Mouse (Mus musculus): ENCODE measurements around the gene Nop10. TPM values are rescaled to one million over a fixed set of nuclear protein-coding genes. Genes with fewer than 3 reads are reported as not detected.

The Nop10 gene
- polyA plus RNA-seq, 1 experiment from 2014 or later = 224 TPM

GRCm38 (mm10) chr2:112298221-112298620, 36.5 kb downstream of the Nop10 start:
- Histone ChIP-seq H3K4me3 (no peak overlapping the region), H3K36me3 (replicated peaks) (no peaks in the 10 kb centered on the region), H3K27ac (no peak overlapping the region), H3K9me3 (no peaks in the 10 kb centered on the region), H3K27me3 (ENCODE audit: poor library complexity, severe bottlenecking) (no peaks in the 10 kb centered on the region), H3K4me1 (no peaks in the 10 kb centered on the region)
- DNase-seq (ENCODE audit: extremely low spot score, low spot score) = no peak
- 95% methylated on average over 4 of the region's 4 CpGs for WGBS

GRCm38 (mm10) chr2:112308671-112309070, 46.9 kb downstream of the Nop10 start:
- H3K27me3 ChIP-seq (ENCODE audit: poor library complexity, severe bottlenecking) = no peaks in the 10 kb centered on the region
- no peaks in the 10 kb centered on the region for H3K4me1 ChIP-seq
- no peak overlapping the region for H3K27ac ChIP-seq
- 94% methylated on average over 3 of the region's 3 CpGs for WGBS
- no peak overlapping the region for H3K4me3 ChIP-seq
- no peaks in the 10 kb centered on the region for H3K36me3 ChIP-seq (replicated peaks)
- H3K9me3 ChIP-seq = no peaks in the 10 kb centered on the region
- DNase-seq (ENCODE audit: extremely low spot score, low spot score) = no peak

- H3K36me3 ChIP-seq (replicated peaks) = no peaks in the 10 kb centered on the region
- H3K9me3 ChIP-seq = no peaks in the 10 kb centered on the region
- no peak overlapping the region for H3K4me3 ChIP-seq
- no peaks in the 10 kb centered on the region for H3K27me3 ChIP-seq (ENCODE audit: poor library complexity, severe bottlenecking)
- no peak overlapping the region for H3K27ac ChIP-seq
- 88% methylated on average over 10 of the region's 10 CpGs for WGBS
- no peak for DNase-seq (ENCODE audit: extremely low spot score, low spot score)
- no peaks in the 10 kb centered on the region for H3K4me1 ChIP-seq
Observed at GRCm38 (mm10) chr2:112309161-112309600, 47.5 kb downstream of the Nop10 start.

Other genes with a start within 250 kb of the Nop10 start
- not detected in 2 replicates for gene Olfr1310, start 249.2 kb upstream of the Nop10 start, polyA plus RNA-seq (2016; fragmentation: Nextera tagmentation; extraction: Ambion mirVana)
- gene Olfr1311, start 237.5 kb upstream of the Nop10 start, polyA plus RNA-seq (2016; fragmentation: Nextera tagmentation; extraction: Ambion mirVana) = not detected in 2 replicates
- gene Olfr1312, start 211.7 kb upstream of the Nop10 start, polyA plus RNA-seq (2016; fragmentation: Nextera tagmentation; extraction: Ambion mirVana) = not detected in 2 replicates
- not detected in 2 replicates for gene Olfr1313, start 184.1 kb upstream of the Nop10 start, polyA plus RNA-seq (2016; fragmentation: Nextera tagmentation; extraction: Ambion mirVana)
- not detected in 2 replicates for gene Olfr1314, start 165.1 kb upstream of the Nop10 start, polyA plus RNA-seq (2016; fragmentation: Nextera tagmentation; extraction: Ambion mirVana)
- not detected in 2 replicates for gene Olfr1315-ps1, start 146.5 kb upstream of the Nop10 start, polyA plus RNA-seq (2016; fragmentation: Nextera tagmentation; extraction: Ambion mirVana)
- not detected in 2 replicates for gene Olfr1316, start 126.9 kb upstream of the Nop10 start, polyA plus RNA-seq (2016; fragmentation: Nextera tagmentation; extraction: Ambion mirVana)
- gene Olfr1317, start 121.6 kb upstream of the Nop10 start, polyA plus RNA-seq (2016; fragmentation: Nextera tagmentation; extraction: Ambion mirVana) = not detected in 2 replicates
- not detected in 2 replicates for gene Olfr1318, start 107.7 kb upstream of the Nop10 start, polyA plus RNA-seq (2016; fragmentation: Nextera tagmentation; extraction: Ambion mirVana)
- 10.8 and 14.4 TPM in 2 replicates for gene Lpcat4, start 22.5 kb upstream of the Nop10 start, polyA plus RNA-seq (2016; fragmentation: Nextera tagmentation; extraction: Ambion mirVana)
- 0.06 and 0.10 TPM in 2 replicates for gene Nutm1, start 2.6 kb upstream of the Nop10 start, polyA plus RNA-seq (2016; fragmentation: Nextera tagmentation; extraction: Ambion mirVana)
- gene Slc12a6, start 3.9 kb downstream of the Nop10 start, polyA plus RNA-seq (2016; fragmentation: Nextera tagmentation; extraction: Ambion mirVana) = 8.0 and 10.1 TPM in 2 replicates
- gene Gm21985, start 4.4 kb downstream of the Nop10 start, polyA plus RNA-seq (2016; fragmentation: Nextera tagmentation; extraction: Ambion mirVana) = not detected in 2 replicates
- 113 TPM in 2 replicates for gene Emc4, start 106.1 kb downstream of the Nop10 start, polyA plus RNA-seq (2016; fragmentation: Nextera tagmentation; extraction: Ambion mirVana)
- 43.0 and 44.7 TPM in 2 replicates for gene Katnbl1, start 117.3 kb downstream of the Nop10 start, polyA plus RNA-seq (2016; fragmentation: Nextera tagmentation; extraction: Ambion mirVana)
- 10.7 and 11.7 TPM in 2 replicates for gene Emc7, start 193.1 kb downstream of the Nop10 start, polyA plus RNA-seq (2016; fragmentation: Nextera tagmentation; extraction: Ambion mirVana)
- 0.09 TPM in 1 of 2 replicates, not detected in the other for gene Chrm5, start 218.8 kb downstream of the Nop10 start, polyA plus RNA-seq (2016; fragmentation: Nextera tagmentation; extraction: Ambion mirVana)
- 6.2 and 6.7 TPM in 2 replicates for gene Aven, start 231.0 kb downstream of the Nop10 start, polyA plus RNA-seq (2016; fragmentation: Nextera tagmentation; extraction: Ambion mirVana)

Measured in forebrain, embryonic 10.5 days (tissue).